ENCODE assay signal across 8 mouse cellular contexts in genomic region chr6:90462841-90463227, GRCm38 (mm10). TPM values are rescaled to one million over a fixed set of nuclear protein-coding genes. Genes with fewer than 3 reads are reported as not detected.
DNase-seq lines count a peak whose midpoint lies in the region; ATAC-seq and TF ChIP-seq lines count a peak whose summit lies in the region.

No protein-coding gene starts in this region.

- peak; percentile 15 for DNase-seq in urinary bladder, postnatal 25 days (ENCODE audit: low spot score)
- DNase-seq in urinary bladder, postnatal 10 days (ENCODE audit: low spot score), result no peak
- DNase-seq in liver, postnatal 0 days, result no peak
- DNase-seq in right cerebral cortex, postnatal 14 days, result peak; percentile 47
- DNase-seq in gastrocnemius, postnatal 36 days, result no peak

- H3K4me3 ChIP-seq in erythroblast, embryonic 14.5 days (replicated peaks), result peak overlapping the region; percentile 59
- H3K4me3 ChIP-seq in hindbrain, embryonic 12.5 days, result peak overlapping the region; percentile 63
- H3K4me3 ChIP-seq in liver, postnatal 0 days (ENCODE audit: low read depth, low read length), result peak overlapping the region; percentile 63

- peaks cover 4% of the 10 kb centered on the region; the same call in 1 of the 2 replicates for H3K4me1 ChIP-seq in erythroblast, embryonic 14.5 days (ENCODE audit: control insufficient read depth)
- H3K4me1 ChIP-seq in hindbrain, embryonic 12.5 days, result peaks cover 15% of the 10 kb centered on the region
- peaks cover 8% of the 10 kb centered on the region; the same call in 1 of the 2 replicates for H3K4me1 ChIP-seq in liver, postnatal 0 days (ENCODE audit: insufficient read depth)

- H3K27ac ChIP-seq in hindbrain, embryonic 12.5 days, result no peak overlapping the region
- peak overlapping the region; percentile 99 for H3K27ac ChIP-seq in liver, postnatal 0 days (ENCODE audit: low read depth)

- no peak for TF ChIP-seq EP300 in liver, postnatal 0 days (IDR thresholded peaks at IDR 0.05; ENCODE audit: low read depth)

- peak overlapping the region; percentile 71 for H3K9ac ChIP-seq in hindbrain, embryonic 12.5 days
- peak overlapping the region; percentile 81 for H3K9ac ChIP-seq in liver, postnatal 0 days (replicated peaks)

- H3K27me3 ChIP-seq in erythroblast, embryonic 14.5 days (ENCODE audit: control insufficient read depth), result peaks cover 38% of the 10 kb centered on the region
- peaks cover 43% of the 10 kb centered on the region for H3K27me3 ChIP-seq in hindbrain, embryonic 12.5 days
- peaks cover 26% of the 10 kb centered on the region for H3K27me3 ChIP-seq in liver, postnatal 0 days (ENCODE audit: insufficient read depth, low read length)

- H3K36me3 ChIP-seq in erythroblast, embryonic 14.5 days (ENCODE audit: control insufficient read depth), result peaks cover 8% of the 10 kb centered on the region; the same call in 1 of the 2 replicates
- no peaks in the 10 kb centered on the region for H3K36me3 ChIP-seq in hindbrain, embryonic 12.5 days
- H3K36me3 ChIP-seq in liver, postnatal 0 days (replicated peaks; ENCODE audit: insufficient read depth, low read length), result no peaks in the 10 kb centered on the region; the same call in none of the 2 replicates

- intact Hi-C loops in gastrocnemius, postnatal 36 days (cut with DNase I), result loop anchor here (2.0 kb wide), 1 partner anchor 46 kb away; no protein-coding TSS in a partner anchor

- no peaks in the 10 kb centered on the region for H3K9me3 ChIP-seq in erythroblast, embryonic 14.5 days (ENCODE audit: control insufficient read depth, low read length)
- no peaks in the 10 kb centered on the region for H3K9me3 ChIP-seq in hindbrain, embryonic 12.5 days (replicated peaks)
- no peaks in the 10 kb centered on the region for H3K9me3 ChIP-seq in liver, postnatal 0 days (ENCODE audit: low read length)

- H3K4me2 ChIP-seq in hindbrain, embryonic 12.5 days (replicated peaks), result peak overlapping the region; percentile 100
- peak overlapping the region; percentile 74 for H3K4me2 ChIP-seq in liver, postnatal 0 days (ENCODE audit: low read depth, low read length)

- no peak for TF ChIP-seq CTCF in liver, postnatal 0 days (IDR thresholded peaks at IDR 0.05; ENCODE audit: low read depth)

- no peak for ATAC-seq in erythroblast, adult 5-6 weeks (replicated peaks; ENCODE audit: low FRiP score, poor library complexity, severe bottlenecking)
- peak; percentile 45 for ATAC-seq in hindbrain, embryonic 12.5 days (ENCODE audit: low FRiP score)
- peak; percentile 18 for ATAC-seq in liver, postnatal 0 days

- WGBS in hindbrain, embryonic 12.5 days, result under 1% methylated on average over 36 of the region's 38 CpGs
- WGBS in liver, postnatal 0 days (ENCODE audit: insufficient replicate concordance), result 5% methylated on average over 35 of the region's 38 CpGs

RNA-seq across cellular contexts. Expression of gene Klf15, which starts 0.5 kb away (rescaled TPM):
- polyA plus RNA-seq in erythroblast, embryonic 14.5 days (2012), result 0.02 TPM in 1 of 2 replicates, not detected in the other
- not detected in 2 replicates for total RNA-seq in erythroblast, adult 5-6 weeks (2015; ENCODE audit: low replicate concordance)
- total RNA-seq in erythroblast, adult 5-6 weeks (2017; ENCODE audit: low replicate concordance), result 0.42 and 0.43 TPM in 2 replicates
- 6.3 and 6.9 TPM in 2 replicates for polyA plus RNA-seq in hindbrain, embryonic 12.5 days (2016; fragmentation: Nextera tagmentation; extraction: Ambion mirVana)
- 22.4 and 45.6 TPM in 2 replicates for polyA plus RNA-seq in liver, postnatal 0 days (2015; fragmentation: Nextera tagmentation; extraction: Ambion mirVana)
- total RNA-seq in gastrocnemius, postnatal 36 days (2021), result 10 to 100 TPM; 36.6 to 38.0 TPM

RNA-seq across cellular contexts. Expression of gene Aldh1l1, which starts 23.4 kb away (rescaled TPM):
- polyA plus RNA-seq in erythroblast, embryonic 14.5 days (2012), result 0.05 TPM in 1 of 2 replicates, not detected in the other
- total RNA-seq in erythroblast, adult 5-6 weeks (2015; ENCODE audit: low replicate concordance), result not detected in 2 replicates
- total RNA-seq in erythroblast, adult 5-6 weeks (2017; ENCODE audit: low replicate concordance), result 1.2 TPM in 1 of 2 replicates, not detected in the other
- 13.0 and 19.4 TPM in 2 replicates for polyA plus RNA-seq in hindbrain, embryonic 12.5 days (2016; fragmentation: Nextera tagmentation; extraction: Ambion mirVana)
- polyA plus RNA-seq in liver, postnatal 0 days (2015; fragmentation: Nextera tagmentation; extraction: Ambion mirVana), result 104 and 114 TPM in 2 replicates
- total RNA-seq in gastrocnemius, postnatal 36 days (2021), result 1 to 10 TPM; 2.9 to 4.0 TPM

RNA-seq across cellular contexts. Expression of gene Cfap100, which starts 34.2 kb away (rescaled TPM):
- polyA plus RNA-seq in erythroblast, embryonic 14.5 days (2012), result not detected in 2 replicates
- not detected in 2 replicates for total RNA-seq in erythroblast, adult 5-6 weeks (2015; ENCODE audit: low replicate concordance)
- not detected in 2 replicates for total RNA-seq in erythroblast, adult 5-6 weeks (2017; ENCODE audit: low replicate concordance)
- 2.8 and 3.8 TPM in 2 replicates for polyA plus RNA-seq in hindbrain, embryonic 12.5 days (2016; fragmentation: Nextera tagmentation; extraction: Ambion mirVana)
- polyA plus RNA-seq in liver, postnatal 0 days (2015; fragmentation: Nextera tagmentation; extraction: Ambion mirVana), result 0.06 TPM in 1 of 2 replicates, not detected in the other
- total RNA-seq in gastrocnemius, postnatal 36 days (2021), result under 1 TPM in 1 of 2 experiments, not detected in 1; 0.30 TPM

Comparison
In these comparisons a context has a peak if more than half of its experiments do, and no peak if none do; other contexts are left out.
1. DNase-seq: peak in urinary bladder, postnatal 25 days (single experiment) and right cerebral cortex, postnatal 14 days (single experiment); none in urinary bladder, postnatal 10 days (single experiment), liver, postnatal 0 days (single experiment) and gastrocnemius, postnatal 36 days (0 of 2).
2. RNA of gene Aldh1l1, which starts 23.4 kb away (polyA plus RNA-seq): 104 to 114 TPM in liver, postnatal 0 days and 13.0 to 19.4 TPM in hindbrain, embryonic 12.5 days; 0.05 TPM in erythroblast, embryonic 14.5 days; every median in the first group is over 10 times any median in the second.
3. Peak in every context shown above with its lines, with median percentiles within 50 percentile points of each other: H3K4me3 ChIP-seq.